Mouse (Mus musculus): ENCODE data around the gene Thop1.

DNA sequence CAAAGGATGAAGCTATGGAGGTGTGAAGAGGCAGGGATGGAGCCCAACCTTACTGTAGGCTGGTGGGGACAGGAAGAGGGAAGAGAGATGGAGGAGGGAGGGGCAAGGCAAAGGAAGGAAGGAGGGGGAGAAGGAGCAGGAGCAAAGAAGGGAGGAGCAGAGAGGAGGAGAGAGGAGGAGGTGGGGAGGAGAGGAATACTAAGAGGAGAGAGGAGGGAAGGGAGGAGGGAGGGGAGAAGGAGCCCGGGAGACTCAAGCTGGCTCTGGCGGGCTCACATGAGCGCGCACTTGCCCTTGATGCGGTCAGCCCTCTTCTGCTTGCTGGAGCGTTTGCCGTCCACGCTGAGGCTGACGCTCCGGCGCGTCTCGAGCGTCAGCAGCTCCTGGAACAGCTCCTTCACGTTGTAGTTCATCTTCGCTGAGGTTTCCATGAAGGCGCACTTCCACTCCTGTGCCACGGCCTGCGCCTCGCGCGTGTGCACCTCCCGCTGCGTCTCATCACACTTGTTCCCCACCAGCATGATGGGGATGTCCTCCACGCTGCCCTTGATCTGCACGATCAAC lies 48.2 kb upstream of the Thop1 start:
- TF ChIP-seq POLR2A (IDR thresholded peaks at IDR 0.05; ENCODE audit: low read depth, low read length): no peak
- no peak for TF ChIP-seq CTCF (conservative IDR thresholded peaks at IDR 0.05 in 1 of 2, IDR thresholded peaks at IDR 0.05 in 1 of 2; ENCODE audit: low read depth in 2 of 2, low read length in 2 of 2)
- TF ChIP-seq HCFC1 (IDR thresholded peaks at IDR 0.05; ENCODE audit: low read depth, low read length): no peak
- TF ChIP-seq NELFE (IDR thresholded peaks at IDR 0.05; ENCODE audit: low read depth, low read length): no peak
- no peak for TF ChIP-seq TCF12 (IDR thresholded peaks at IDR 0.05; ENCODE audit: low read depth, low read length)
- no peak for TF ChIP-seq BHLHE40 (IDR thresholded peaks at IDR 0.05; ENCODE audit: low read depth, low read length)
- no peak for TF ChIP-seq UBTF (IDR thresholded peaks at IDR 0.05; ENCODE audit: low read depth, low read length)
- no peak for TF ChIP-seq POLR2AphosphoS2 (IDR thresholded peaks at IDR 0.05; ENCODE audit: low read depth, low read length)
- no peak for TF ChIP-seq KAT2A (IDR thresholded peaks at IDR 0.05; ENCODE audit: insufficient replicate concordance, low read length)
- no peak for TF ChIP-seq NRF1 (IDR thresholded peaks at IDR 0.05; ENCODE audit: low read depth, low read length)
- TF ChIP-seq MAX (IDR thresholded peaks at IDR 0.05; ENCODE audit: low read length): no peak
- no peak for TF ChIP-seq USF2 (conservative IDR thresholded peaks at IDR 0.05; ENCODE audit: low read depth, low read length)
- TF ChIP-seq CHD2 (IDR thresholded peaks at IDR 0.05; ENCODE audit: low read length): no peak

All from CH12.LX (cell line).